Mouse (Mus musculus): ENCODE results near the gene Sema4a. TPM values are rescaled to one million over a fixed set of nuclear protein-coding genes. Genes with fewer than 3 reads are reported as not detected.

The Sema4a gene
- polyA plus RNA-seq (2017; shearing (Covaris generic)): 67.7 TPM

GRCm38 (mm10) chr3:88460983-88461696, at the start of gene Sema4a:
Gene Sema4a (minus strand): TSS chr3:88461182.

GRCm38 (mm10) chr3:88509692-88510420, 48.9 kb upstream of the Sema4a start, which contains the start of gene Lmna:
Gene Lmna (minus strand): TSS chr3:88509956.

GRCm38 (mm10) chr3:88424605-88425329, 36.2 kb downstream of the Sema4a start, which contains the start of gene Slc25a44:
Gene Slc25a44 (minus strand): TSS chr3:88425139.

GRCm38 (mm10) chr3:88409741-88410644, 51.0 kb downstream of the Sema4a start, which contains the start of gene Pmf1:
Gene Pmf1 (minus strand): TSS chr3:88410331.

Other genes with a start within 250 kb of the Sema4a start
- gene Rhbg, start 206.5 kb downstream of the Sema4a start, polyA plus RNA-seq (2017; shearing (Covaris generic)): not detected
- not detected for gene Gm38392, start 174.0 kb downstream of the Sema4a start, polyA plus RNA-seq (2017; shearing (Covaris generic))
- gene Tsacc, start 164.2 kb downstream of the Sema4a start, polyA plus RNA-seq (2017; shearing (Covaris generic)): 8.1 TPM
- 339 TPM for gene Cct3, start 164.1 kb downstream of the Sema4a start, polyA plus RNA-seq (2017; shearing (Covaris generic))
- 338 TPM for gene Glmp, start 136.2 kb downstream of the Sema4a start, polyA plus RNA-seq (2017; shearing (Covaris generic))
- 1.1 TPM for gene Tmem79, start 125.0 kb downstream of the Sema4a start, polyA plus RNA-seq (2017; shearing (Covaris generic))
- 59.8 TPM for gene Smg5, start 124.9 kb downstream of the Sema4a start, polyA plus RNA-seq (2017; shearing (Covaris generic))
- not detected for gene Paqr6, start 96.6 kb downstream of the Sema4a start, polyA plus RNA-seq (2017; shearing (Covaris generic))
- 0.25 TPM for gene Bglap3, start 88.4 kb downstream of the Sema4a start, polyA plus RNA-seq (2017; shearing (Covaris generic))
- gene Bglap2, start 82.5 kb downstream of the Sema4a start, polyA plus RNA-seq (2017; shearing (Covaris generic)): not detected
- not detected for gene Bglap, start 76.7 kb downstream of the Sema4a start, polyA plus RNA-seq (2017; shearing (Covaris generic))
- gene Pmf1, start 50.9 kb downstream of the Sema4a start, polyA plus RNA-seq (2017; shearing (Covaris generic)): 35.4 TPM
- 16.6 TPM for gene Slc25a44, start 36.0 kb downstream of the Sema4a start, polyA plus RNA-seq (2017; shearing (Covaris generic))
- gene Lmna, start 48.8 kb upstream of the Sema4a start, polyA plus RNA-seq (2017; shearing (Covaris generic)): 9.6 TPM
- gene Mex3a, start 71.2 kb upstream of the Sema4a start, polyA plus RNA-seq (2017; shearing (Covaris generic)): 0.38 TPM
- not detected for gene Rab25, start 87.1 kb upstream of the Sema4a start, polyA plus RNA-seq (2017; shearing (Covaris generic))
- gene Lamtor2, start 91.9 kb upstream of the Sema4a start, polyA plus RNA-seq (2017; shearing (Covaris generic)): 183 TPM
- 66.9 TPM for gene Ubqln4, start 92.6 kb upstream of the Sema4a start, polyA plus RNA-seq (2017; shearing (Covaris generic))
- 126 TPM for gene Ssr2, start 114.7 kb upstream of the Sema4a start, polyA plus RNA-seq (2017; shearing (Covaris generic))
- gene Arhgef2, start 144.8 kb upstream of the Sema4a start, polyA plus RNA-seq (2017; shearing (Covaris generic)): 126 TPM
- not detected for gene Rxfp4, start 192.0 kb upstream of the Sema4a start, polyA plus RNA-seq (2017; shearing (Covaris generic))
- 119 TPM for gene Khdc4, start 224.6 kb upstream of the Sema4a start, polyA plus RNA-seq (2017; shearing (Covaris generic))